Mouse (Mus musculus) spleen, adult 18-20 months (tissue): ENCODE measurements around the gene Wdr93.
A peak's percentile ranks its signal among the peaks of the same experiment; 100 is the strongest.

Source experiments
- DNase-seq, 2 experiments: peaks; one replicate each; pipeline ENCODE4 v3.0.0; 2022; ENCODE audit warnings: mixed read lengths in 2 of 2

Wdr93 gene

DNA sequence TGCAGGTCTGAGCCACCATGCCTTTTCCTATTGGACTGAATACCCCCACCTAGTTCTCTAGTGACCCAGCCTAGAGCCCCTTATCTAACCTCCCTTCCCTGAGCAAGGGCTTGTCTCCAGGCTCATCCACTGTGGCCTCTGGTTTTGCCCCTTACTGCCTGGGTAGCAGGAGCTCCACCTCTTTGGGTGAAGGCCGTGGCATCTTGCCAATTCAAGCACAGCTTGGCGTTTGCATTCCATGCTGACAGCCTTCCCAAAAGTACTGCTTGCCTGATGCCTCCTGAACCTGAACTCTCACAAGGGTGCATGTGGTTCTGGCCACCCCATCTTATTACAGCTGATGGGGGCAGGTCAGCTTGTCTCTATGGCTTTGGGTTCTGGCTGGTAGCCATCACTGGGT is 60.9 kb downstream of the Wdr93 start:
- no peak for DNase-seq

GRCm38 (mm10) chr7:79808561-79808960 is 65.6 kb downstream of the Wdr93 start:
- DNase-seq, result no peak

DNA sequence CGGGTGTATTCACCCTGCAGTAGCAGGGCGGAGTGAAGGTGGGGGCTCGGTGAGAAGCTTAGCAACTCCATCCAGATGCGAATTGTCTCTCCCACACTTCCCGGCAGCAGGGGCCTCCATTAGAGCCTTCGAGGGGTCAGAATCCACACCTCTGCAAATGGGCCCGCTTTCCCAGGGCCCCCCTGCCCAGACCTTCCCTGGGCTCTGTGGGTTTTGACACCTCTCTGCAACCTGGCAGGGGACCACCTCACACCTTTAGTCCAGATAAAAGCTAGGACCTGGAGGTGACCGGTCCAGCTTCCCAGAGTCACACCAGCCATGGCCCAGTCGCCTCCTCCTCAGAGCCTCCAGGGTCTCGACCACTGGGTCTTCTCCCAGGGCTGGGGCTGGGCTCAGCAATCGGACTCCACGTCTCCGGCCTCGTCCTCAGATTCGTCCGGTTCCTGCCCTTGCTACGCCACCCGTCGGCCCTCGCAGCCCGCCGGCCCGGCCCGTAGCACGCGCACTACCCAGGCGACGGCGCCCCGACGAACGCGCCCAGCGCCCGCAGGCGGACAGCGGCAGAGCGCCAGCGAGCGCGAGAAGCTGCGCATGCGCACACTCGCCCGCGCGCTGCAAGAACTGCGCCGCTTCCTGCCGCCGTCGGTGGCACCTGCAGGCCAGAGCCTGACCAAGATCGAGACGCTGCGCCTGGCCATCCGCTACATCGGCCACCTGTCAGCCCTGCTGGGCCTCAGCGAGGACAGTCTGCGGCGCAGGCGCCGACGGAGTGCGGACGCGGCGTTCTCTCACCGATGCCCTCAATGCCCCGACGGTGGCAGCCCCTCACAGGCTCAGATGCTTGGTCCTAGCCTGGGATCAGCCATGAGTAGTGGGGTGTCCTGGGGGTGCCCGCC is 67.9 kb downstream of the Wdr93 start, which contains the start of gene Mesp2:
Gene Mesp2 (plus strand): TSS at position 117 of the 896 bp plus-strand sequence.
- DNase-seq, result peak; percentile 47 to 62

- no peak for DNase-seq
These were observed 70.4 kb downstream of the Wdr93 start for GRCm38 (mm10) chr7:79813409-79813808.

DNA sequence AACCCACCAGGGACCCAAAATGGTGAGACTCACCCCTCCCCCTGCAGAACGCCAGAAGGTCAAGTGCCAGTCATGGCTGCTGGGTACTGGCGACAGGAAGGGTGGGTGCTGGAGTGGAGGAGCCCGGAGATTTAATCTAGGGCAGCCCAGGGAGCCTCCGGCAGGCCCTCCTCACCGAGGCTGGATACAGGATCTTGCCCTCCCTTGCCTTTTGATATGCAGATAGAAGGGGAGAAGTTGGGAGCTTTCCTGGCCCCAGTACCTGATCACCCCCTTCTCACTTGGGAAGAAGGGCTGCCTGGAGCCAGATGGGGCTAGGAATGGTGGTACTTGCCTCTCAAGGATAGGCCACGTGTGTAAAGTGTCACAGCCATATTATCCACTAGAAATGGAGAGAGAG is 75.4 kb downstream of the Wdr93 start:
- DNase-seq, result no peak

- no peak for DNase-seq
These were observed 76.6 kb downstream of the Wdr93 start for GRCm38 (mm10) chr7:79819515-79819914.

DNA sequence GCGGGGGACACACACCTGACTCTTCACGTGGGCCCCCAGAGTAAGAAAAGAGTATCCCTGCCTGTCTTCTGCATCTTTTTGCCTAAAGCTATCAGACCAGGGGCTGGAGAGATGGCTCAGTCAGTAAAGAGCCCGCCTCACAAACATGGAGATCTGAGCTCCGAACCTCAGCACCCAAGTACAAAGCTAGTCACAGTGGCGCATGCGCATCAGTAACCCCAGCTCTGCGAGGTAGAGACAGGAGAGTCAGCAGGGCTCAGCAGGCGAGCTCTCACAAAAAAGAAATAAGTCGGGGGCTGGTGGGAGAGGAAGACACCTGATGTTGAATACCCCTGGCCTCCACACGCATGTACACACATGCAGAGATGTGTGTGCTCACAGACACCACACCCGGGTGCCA is 77.0 kb downstream of the Wdr93 start:
- DNase-seq, result no peak

GRCm38 (mm10) chr7:79822092-79822695 is 79.2 kb downstream of the Wdr93 start:
- no peak for DNase-seq

- DNase-seq, result no peak
These were observed 85.4 kb downstream of the Wdr93 start for GRCm38 (mm10) chr7:79828341-79828740.

GRCm38 (mm10) chr7:79831145-79831544 is 88.2 kb downstream of the Wdr93 start:
- no peak for DNase-seq

DNA sequence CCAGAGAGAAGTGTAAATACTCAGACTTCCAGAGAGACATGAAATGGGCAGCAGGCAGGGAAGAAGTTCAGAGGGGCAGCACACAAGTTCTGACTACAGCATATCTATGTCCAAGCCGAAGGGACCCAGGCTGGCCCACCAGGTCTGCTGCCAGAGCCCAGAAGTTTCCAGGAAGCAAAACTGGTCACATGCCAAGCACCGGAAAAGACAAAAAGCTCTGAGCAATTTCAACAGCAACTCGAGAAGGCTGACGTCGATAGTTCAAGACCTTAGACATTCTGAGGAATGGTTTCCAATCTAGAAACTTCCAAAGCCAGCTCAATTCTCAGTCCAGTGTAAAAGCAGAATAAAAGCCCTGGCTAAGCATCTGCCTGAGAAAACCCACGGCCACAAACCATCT is 88.6 kb downstream of the Wdr93 start:
- DNase-seq, result no peak

DNA sequence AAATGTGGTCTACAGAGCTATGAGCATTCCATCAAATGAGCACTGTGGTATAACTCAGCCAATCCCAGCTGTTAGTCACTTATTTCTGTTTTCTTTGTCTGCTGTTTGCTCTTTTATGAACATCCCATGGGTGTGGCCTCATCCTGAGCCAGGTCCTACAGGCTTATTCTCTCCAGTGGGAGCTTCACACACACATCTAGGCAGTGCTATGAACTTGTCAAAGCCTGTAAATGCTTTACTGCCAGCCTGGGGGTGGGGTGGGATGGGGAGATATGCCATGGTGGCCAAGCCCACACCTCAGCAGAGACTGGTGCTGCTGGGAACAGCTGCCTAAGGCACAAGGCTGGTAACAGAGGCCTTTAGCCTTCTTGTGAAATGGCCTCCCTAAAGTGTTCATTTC is 90.0 kb downstream of the Wdr93 start:
- no peak for DNase-seq

- no peak for DNase-seq
These were observed 92.2 kb downstream of the Wdr93 start for GRCm38 (mm10) chr7:79835196-79835595.
